Mouse (Mus musculus) duodenum, adult 2 months (tissue): Measurements from ENCODE around the gene Ppp1r15a. TPM values are rescaled to one million over a fixed set of nuclear protein-coding genes. Genes with fewer than 3 reads are reported as not detected.

Experiments
- polyA plus RNA-seq: library from polyadenylated mRNA; depleted of rRNA; stranded (reverse); fragments of >200 nt; gene quantifications from 2 replicates; pipeline ENCODE4 v1.2.3, GENCODE M21; 2012; ENCODE audit warnings: low replicate concordance; rRNA removed

The Ppp1r15a gene
- polyA plus RNA-seq: 18.7 and 21.9 TPM in 2 replicates

GRCm38 (mm10) chr7:45525809-45526473, at the start of gene Ppp1r15a, which contains the start of gene Plekha4:
TSS of gene Ppp1r15a (minus strand) at chr7:45526268.
TSS of gene Plekha4 (plus strand) at chr7:45526330.

GRCm38 (mm10) chr7:45570103-45570741, 44.2 kb upstream of the Ppp1r15a start, which contains the start of gene Bcat2:
TSS of gene Bcat2 (plus strand) at chr7:45570153.

GRCm38 (mm10) chr7:45554744-45555143, 28.7 kb upstream of the Ppp1r15a start, which contains the start of gene Hsd17b14:
TSS of gene Hsd17b14 (plus strand) at chr7:45554893.

GRCm38 (mm10) chr7:45509912-45510787, 15.9 kb downstream of the Ppp1r15a start, which contains the start of gene Nucb1:
TSS of gene Nucb1 (minus strand) at chr7:45510406.

GRCm38 (mm10) chr7:45488293-45489204, 37.5 kb downstream of the Ppp1r15a start, which contains the start of gene Dhdh:
TSS of gene Dhdh (minus strand) at chr7:45488805.

GRCm38 (mm10) chr7:45486761-45487415, 39.2 kb downstream of the Ppp1r15a start, which contains the start of gene Gm45808:
TSS of gene Gm45808 (minus strand) at chr7:45486811.

GRCm38 (mm10) chr7:45481374-45481927, 44.6 kb downstream of the Ppp1r15a start, which contains the start of gene Tulp2:
TSS of gene Tulp2 (plus strand) at chr7:45481877.

Other genes starting within 250 kb of the Ppp1r15a start
- gene Slc6a21, start 248.8 kb downstream of the Ppp1r15a start, polyA plus RNA-seq: 0.13 TPM in 1 of 2 replicates, not detected in the other
- gene Trpm4, start 192.5 kb downstream of the Ppp1r15a start, polyA plus RNA-seq: 125 and 254 TPM in 2 replicates
- 0.09 and 0.55 TPM in 2 replicates for gene Hrc, start 191.0 kb downstream of the Ppp1r15a start, polyA plus RNA-seq
- 34.3 and 84.9 TPM in 2 replicates for gene Ppfia3, start 159.2 kb downstream of the Ppp1r15a start, polyA plus RNA-seq
- gene Lin7b, start 155.7 kb downstream of the Ppp1r15a start, polyA plus RNA-seq: 2.5 and 6.3 TPM in 2 replicates
- gene Snrnp70, start 130.5 kb downstream of the Ppp1r15a start, polyA plus RNA-seq: 112 and 146 TPM in 2 replicates
- gene Kcna7, start 120.6 kb downstream of the Ppp1r15a start, polyA plus RNA-seq: 0.05 TPM in 2 replicates
- gene Ntf5, start 112.6 kb downstream of the Ppp1r15a start, polyA plus RNA-seq: 0.05 and 0.39 TPM in 2 replicates
- gene Lhb, start 105.4 kb downstream of the Ppp1r15a start, polyA plus RNA-seq: 0.26 TPM in 1 of 2 replicates, not detected in the other
- gene Gys1, start 91.4 kb downstream of the Ppp1r15a start, polyA plus RNA-seq: 12.8 and 17.7 TPM in 2 replicates
- gene Ruvbl2, start 88.2 kb downstream of the Ppp1r15a start, polyA plus RNA-seq: 41.3 and 64.9 TPM in 2 replicates
- 4,626 and 7,473 TPM in 2 replicates for gene Ftl1, start 66.4 kb downstream of the Ppp1r15a start, polyA plus RNA-seq
- 99.5 and 120 TPM in 2 replicates for gene Bax, start 59.4 kb downstream of the Ppp1r15a start, polyA plus RNA-seq
- gene Tulp2, start 44.4 kb downstream of the Ppp1r15a start, polyA plus RNA-seq: 0.18 TPM in 1 of 2 replicates, not detected in the other
- gene Gm45808, start 39.5 kb downstream of the Ppp1r15a start, polyA plus RNA-seq: not detected in 2 replicates
- gene Dhdh, start 37.5 kb downstream of the Ppp1r15a start, polyA plus RNA-seq: 0.32 and 0.59 TPM in 2 replicates
- 567 and 598 TPM in 2 replicates for gene Nucb1, start 15.9 kb downstream of the Ppp1r15a start, polyA plus RNA-seq
- 3.7 and 6.0 TPM in 2 replicates for gene Plekha4, start 62 bp upstream of the Ppp1r15a start, polyA plus RNA-seq
- 0.63 and 0.78 TPM in 2 replicates for gene Hsd17b14, start 28.6 kb upstream of the Ppp1r15a start, polyA plus RNA-seq
- 31.0 and 41.9 TPM in 2 replicates for gene Bcat2, start 43.9 kb upstream of the Ppp1r15a start, polyA plus RNA-seq
- gene Fgf21, start 89.2 kb upstream of the Ppp1r15a start, polyA plus RNA-seq: 2.2 TPM in 1 of 2 replicates, not detected in the other
- 0.47 and 1.1 TPM in 2 replicates for gene Fut1, start 91.0 kb upstream of the Ppp1r15a start, polyA plus RNA-seq
- gene Izumo1, start 95.5 kb upstream of the Ppp1r15a start, polyA plus RNA-seq: 0.25 and 0.43 TPM in 2 replicates
- gene Rasip1, start 101.2 kb upstream of the Ppp1r15a start, polyA plus RNA-seq: 8.4 and 11.8 TPM in 2 replicates
- gene Mamstr, start 113.7 kb upstream of the Ppp1r15a start, polyA plus RNA-seq: 1.1 and 2.0 TPM in 2 replicates
- gene Fut2, start 140.1 kb upstream of the Ppp1r15a start, polyA plus RNA-seq: 0.25 and 20.6 TPM in 2 replicates
- gene Ntn5, start 157.8 kb upstream of the Ppp1r15a start, polyA plus RNA-seq: 0.15 and 0.25 TPM in 2 replicates
- gene Sec1, start 168.1 kb upstream of the Ppp1r15a start, polyA plus RNA-seq: 0.08 and 0.23 TPM in 2 replicates
- 1.8 and 5.9 TPM in 2 replicates for gene Car11, start 173.6 kb upstream of the Ppp1r15a start, polyA plus RNA-seq
- gene Dbp, start 178.8 kb upstream of the Ppp1r15a start, polyA plus RNA-seq: 13.9 and 52.0 TPM in 2 replicates
- 1,256 and 1,945 TPM in 2 replicates for gene Rpl18, start 189.2 kb upstream of the Ppp1r15a start, polyA plus RNA-seq
- 176 and 286 TPM in 2 replicates for gene Sphk2, start 191.7 kb upstream of the Ppp1r15a start, polyA plus RNA-seq
- 97.0 and 162 TPM in 2 replicates for gene Fam83e, start 194.9 kb upstream of the Ppp1r15a start, polyA plus RNA-seq
- 0.63 TPM in 1 of 2 replicates, not detected in the other for gene Spaca4, start 199.5 kb upstream of the Ppp1r15a start, polyA plus RNA-seq